Mouse (Mus musculus) gastrocnemius, postnatal 25 days (tissue): ENCODE measurements around the gene Gria4. TPM values are rescaled to one million over a fixed set of nuclear protein-coding genes. Genes with fewer than 3 reads are reported as not detected.
"Not testable (repeated sequence)": the region's sequence is repeated elsewhere in the genome, so short reads cannot be mapped to it uniquely, and the experiment has no call there.

Source experiments
- DNase-seq: peaks from one replicate; pipeline ENCODE4 v3.0.0; 2022
- long read RNA-seq, 2 experiments: library from polyadenylated mRNA; stranded (forward); transcript quantifications; one replicate each; pipeline ENCODE4 v2.0.0; 2021
- total RNA-seq, 2 experiments: library from RNA; stranded (reverse); gene quantifications; 1 replicate in 1 of 2; 2 replicates in 1 of 2; pipeline ENCODE4 v1.2.3; 2021

The Gria4 gene
- total RNA-seq = under 1 TPM; 0.10 to 0.19 TPM
- long read RNA-seq, experiment 1 = 0 reads
- long read RNA-seq, experiment 2 = 0 reads

DNA sequence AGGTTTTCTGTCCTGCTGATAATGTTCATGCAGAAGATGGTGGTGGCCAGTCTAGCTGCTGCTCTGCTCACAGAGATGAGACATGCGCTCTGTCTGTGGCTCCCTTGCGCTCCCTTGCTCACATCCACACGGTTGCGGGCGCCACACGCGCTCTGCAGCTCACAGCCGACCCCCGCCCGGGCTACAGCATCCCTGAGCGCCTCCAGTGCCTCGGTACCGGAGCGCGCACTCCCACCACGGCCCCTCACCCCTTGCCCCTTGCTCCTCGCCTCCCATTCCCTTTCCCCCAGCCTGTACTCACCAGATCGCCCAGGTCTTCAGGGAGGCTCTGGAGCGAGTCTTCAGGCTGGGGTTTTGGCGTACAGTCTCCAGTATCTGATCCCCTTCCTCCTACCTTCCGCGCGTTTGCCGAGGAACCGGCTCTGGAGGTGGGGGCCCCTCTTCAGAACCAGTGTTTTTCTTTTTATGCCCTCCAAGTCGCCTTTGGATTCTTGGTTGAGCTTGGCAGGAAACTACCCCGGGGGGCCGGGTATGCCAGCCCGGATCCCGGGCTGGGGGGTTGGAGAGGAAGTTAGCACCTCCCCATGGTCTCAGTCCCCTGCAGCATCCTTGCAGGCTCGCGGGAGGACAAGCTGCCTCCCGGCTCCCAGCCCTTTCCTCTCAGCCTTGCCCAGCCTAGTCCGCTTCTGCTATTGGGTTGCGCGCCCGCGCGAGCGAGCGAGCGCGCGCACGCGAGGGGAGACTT, at the start of gene Gria4:
Gria4 (minus strand) TSS at position 691 of the 745 bp plus-strand sequence.
- DNase-seq = peak; percentile 6

GRCm38 (mm10) chr9:4810941-4811340, 14.9 kb upstream of the Gria4 start:
- DNase-seq = not testable (repeated sequence)

DNA sequence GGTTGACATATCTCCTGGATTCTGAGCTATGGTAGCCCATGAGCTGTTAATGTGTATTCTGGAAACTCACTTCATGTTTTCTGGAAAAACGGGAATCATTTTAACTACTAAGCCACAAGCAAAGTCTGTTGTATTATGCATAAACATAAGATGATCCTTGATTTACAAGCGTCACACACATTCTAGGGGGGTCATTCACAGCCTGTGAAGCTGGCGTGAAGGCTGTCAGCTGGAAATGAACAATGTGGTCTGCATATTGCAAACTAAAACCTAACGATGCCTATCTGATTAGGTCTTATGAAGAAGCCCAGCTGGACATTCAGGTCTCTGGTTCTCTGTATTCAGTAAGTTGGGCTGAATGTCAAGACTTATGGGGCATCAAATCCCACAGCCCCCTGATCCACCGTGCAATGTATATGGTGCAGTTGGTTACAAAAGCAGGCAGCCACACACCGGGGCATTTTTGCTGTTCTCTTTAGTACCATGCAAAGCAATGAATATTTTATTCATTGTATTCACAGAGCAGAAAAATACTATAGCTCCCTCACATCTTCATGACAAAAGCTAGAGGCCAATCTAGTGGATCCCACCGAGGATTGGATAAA, 7.2 kb upstream of the Gria4 start:
- no peak for DNase-seq

- no peak for DNase-seq
These were observed 1.4 kb upstream of the Gria4 start for GRCm38 (mm10) chr9:4797396-4797795.

GRCm38 (mm10) chr9:4796289-4796645, 233 bp upstream of the Gria4 start:
- no peak for DNase-seq

GRCm38 (mm10) chr9:4795075-4795474, 959 bp downstream of the Gria4 start:
- DNase-seq = no peak

DNA sequence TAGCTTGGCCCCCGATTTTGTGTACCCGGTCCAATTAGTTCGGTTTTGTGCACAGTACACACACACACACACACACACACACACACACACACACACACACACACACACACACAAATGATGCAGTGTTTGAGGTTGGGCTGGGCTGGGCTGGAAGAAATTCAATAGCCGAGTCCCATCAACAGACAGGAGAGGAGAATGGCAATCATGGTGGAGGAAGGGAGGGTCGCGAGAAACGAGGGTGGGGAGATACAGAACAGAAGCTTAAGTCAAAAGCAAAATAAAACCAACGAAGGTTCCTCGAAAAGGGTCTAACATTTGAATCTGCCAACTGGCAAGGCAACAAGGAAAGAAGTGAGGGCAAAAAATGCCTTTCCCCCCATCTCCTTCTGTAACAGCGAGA, 1.6 kb downstream of the Gria4 start:
- no peak for DNase-seq

GRCm38 (mm10) chr9:4749407-4749806, 46.6 kb downstream of the Gria4 start:
- DNase-seq = not testable (repeated sequence)

- DNase-seq = no peak
These were observed 81.9 kb downstream of the Gria4 start for GRCm38 (mm10) chr9:4714086-4714485.

DNA sequence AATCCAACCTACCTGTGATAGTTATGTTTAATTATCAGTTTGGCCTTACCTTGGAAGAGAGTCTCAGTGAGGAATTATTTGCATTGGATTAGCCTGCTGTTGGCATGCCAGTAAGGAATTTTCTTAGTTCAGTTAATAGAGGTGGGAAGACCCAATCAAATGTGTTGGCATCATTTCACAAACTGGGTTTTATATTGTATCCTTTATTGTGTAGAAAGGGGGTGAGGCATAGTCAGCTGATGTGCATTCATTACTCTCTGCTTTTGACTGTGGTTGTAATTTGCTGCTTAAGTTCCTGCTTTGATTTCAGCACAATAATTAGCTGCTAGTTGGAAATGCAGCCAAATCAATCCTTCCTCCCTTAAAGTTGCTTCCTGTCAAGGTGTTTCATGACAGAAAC, 83.7 kb downstream of the Gria4 start:
- DNase-seq = no peak

- DNase-seq = no peak
These were observed 108.9 kb downstream of the Gria4 start for GRCm38 (mm10) chr9:4687149-4687548.

DNA sequence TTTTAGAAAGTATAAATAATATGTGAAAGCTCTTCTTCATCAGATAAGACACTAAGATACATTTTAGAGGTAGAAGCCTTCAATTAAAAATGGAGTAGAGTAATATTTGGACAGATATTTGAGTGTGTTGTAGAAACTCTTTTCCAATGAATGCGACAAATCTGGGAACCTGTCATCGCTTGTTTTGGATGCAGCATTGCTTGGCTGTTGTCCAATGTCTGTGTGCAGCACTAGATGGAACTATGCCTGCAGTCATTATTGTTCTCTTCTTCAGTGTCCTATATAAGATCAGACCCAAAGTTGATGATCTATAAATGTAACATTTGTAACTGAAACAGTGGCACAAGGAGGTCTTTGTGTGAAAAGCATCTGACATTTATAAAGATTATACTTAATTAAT, 115.8 kb downstream of the Gria4 start:
- no peak for DNase-seq

DNA sequence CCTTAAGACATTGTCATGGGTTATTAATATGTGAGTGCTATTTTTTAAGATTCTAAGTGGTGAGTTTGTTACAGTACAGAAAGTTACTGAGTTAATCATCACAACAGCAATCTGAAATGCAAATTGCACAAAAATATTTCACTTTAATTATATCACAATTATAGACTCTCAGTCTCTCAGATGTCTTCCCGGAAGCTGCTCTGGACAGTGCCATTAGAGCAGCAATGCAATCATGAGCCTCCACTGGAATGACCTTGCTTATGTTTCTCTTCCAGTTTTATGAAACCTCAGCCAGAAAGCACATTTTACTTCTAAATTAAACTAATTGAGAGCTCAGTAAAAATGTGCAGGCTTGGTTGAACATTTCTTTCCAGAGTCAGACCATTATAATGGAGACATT, 116.9 kb downstream of the Gria4 start:
- DNase-seq = no peak

- no peak for DNase-seq
These were observed 130.3 kb downstream of the Gria4 start for GRCm38 (mm10) chr9:4665691-4666090.

- no peak for DNase-seq
These were observed 133.6 kb downstream of the Gria4 start for GRCm38 (mm10) chr9:4662421-4662820.

DNA sequence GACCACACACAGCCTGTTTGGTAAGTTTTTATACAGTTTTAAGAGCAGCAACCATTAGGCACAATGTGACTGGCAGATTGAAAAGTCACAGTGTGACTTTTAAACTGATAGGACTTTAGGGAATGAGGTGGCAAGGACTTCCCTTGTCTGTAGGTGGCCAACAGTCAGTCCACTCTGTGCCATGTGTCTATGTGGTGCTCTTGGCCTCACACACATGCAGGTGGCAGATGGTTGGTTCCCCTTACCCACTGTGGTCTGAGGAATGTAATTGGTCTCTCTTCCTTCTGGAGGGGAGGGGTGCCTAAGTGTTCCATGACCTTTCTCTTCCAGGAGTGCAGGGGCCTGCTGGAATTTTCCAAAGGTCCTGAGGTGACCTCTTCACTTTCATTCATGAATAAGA, 137.1 kb downstream of the Gria4 start:
- DNase-seq = no peak

GRCm38 (mm10) chr9:4654333-4654732, 141.7 kb downstream of the Gria4 start:
- DNase-seq = no peak

GRCm38 (mm10) chr9:4639192-4639900, 156.7 kb downstream of the Gria4 start:
- no peak for DNase-seq

GRCm38 (mm10) chr9:4631910-4632309, 164.1 kb downstream of the Gria4 start:
- DNase-seq = no peak

DNA sequence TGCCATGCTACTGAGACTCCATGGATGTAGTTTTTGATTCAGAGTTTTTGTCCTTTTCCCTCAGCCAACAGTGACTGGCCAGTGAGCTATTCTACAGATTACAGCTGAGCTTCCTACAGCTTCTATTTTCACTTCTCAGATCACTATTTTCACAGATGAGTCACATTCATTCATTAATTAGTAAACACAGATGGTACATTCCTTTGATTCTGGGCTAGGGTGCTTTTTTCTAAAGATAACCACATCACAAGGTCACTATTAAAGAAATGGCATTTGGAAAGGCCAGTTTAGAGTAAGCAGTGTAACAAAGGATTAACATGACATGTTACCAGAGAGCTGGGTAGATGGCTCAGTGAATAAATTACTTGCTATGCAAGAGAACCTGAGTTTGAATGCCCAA, 180.7 kb downstream of the Gria4 start:
- DNase-seq = no peak

DNA sequence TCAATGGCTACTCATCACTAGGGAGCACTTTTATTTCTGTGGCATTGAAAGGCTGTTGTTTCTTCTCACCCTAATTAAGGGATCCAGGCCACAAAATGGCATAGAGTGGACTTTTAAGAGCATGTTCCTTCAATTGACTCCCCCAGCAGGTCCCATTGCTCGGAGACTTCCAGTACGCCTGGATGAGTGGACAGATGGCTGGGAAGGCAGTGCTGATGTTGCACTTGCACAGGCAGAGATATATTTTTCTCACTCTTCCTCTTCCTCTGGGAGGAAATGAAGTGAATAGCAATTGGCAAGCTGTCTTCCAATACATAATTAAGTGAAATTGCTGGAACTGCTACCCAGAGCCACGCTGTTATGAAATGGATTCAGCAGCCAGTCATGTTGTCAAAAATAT, 190.7 kb downstream of the Gria4 start:
- no peak for DNase-seq

GRCm38 (mm10) chr9:4604236-4604635, 191.8 kb downstream of the Gria4 start:
- no peak for DNase-seq

GRCm38 (mm10) chr9:4601788-4602187, 194.2 kb downstream of the Gria4 start:
- no peak for DNase-seq
